Mouse (Mus musculus) retina, embryonic 14.5 days (tissue): ENCODE measurements around the gene Hsp90ab1.

ENCODE experiments used
- DNase-seq: peaks from one replicate; pipeline ENCODE4 v3.0.0-alpha.2; 2015; ENCODE audit warnings: low spot score

Gene Hsp90ab1

GRCm38 (mm10) chr17:45596631-45597396, 23.7 kb upstream of the Hsp90ab1 start:
- DNase-seq = peak; percentile 65

- DNase-seq = no peak
These were observed 22.8 kb upstream of the Hsp90ab1 start for GRCm38 (mm10) chr17:45595736-45596390.

GRCm38 (mm10) chr17:45594881-45595735, 22.0 kb upstream of the Hsp90ab1 start:
- peak; percentile 73 for DNase-seq

- DNase-seq = no peak
These were observed 21.1 kb upstream of the Hsp90ab1 start for GRCm38 (mm10) chr17:45594195-45594594.

GRCm38 (mm10) chr17:45593479-45593878, 20.4 kb upstream of the Hsp90ab1 start:
- DNase-seq = no peak

GRCm38 (mm10) chr17:45592606-45593431, 19.7 kb upstream of the Hsp90ab1 start:
- no peak for DNase-seq

GRCm38 (mm10) chr17:45591701-45592605, 18.9 kb upstream of the Hsp90ab1 start:
- no peak for DNase-seq

GRCm38 (mm10) chr17:45590410-45590809, 17.3 kb upstream of the Hsp90ab1 start:
- no peak for DNase-seq

- no peak for DNase-seq
These were observed 16.8 kb upstream of the Hsp90ab1 start for GRCm38 (mm10) chr17:45589844-45590243.

GRCm38 (mm10) chr17:45589236-45589635, 16.2 kb upstream of the Hsp90ab1 start:
- DNase-seq = no peak

GRCm38 (mm10) chr17:45588370-45588769, 15.3 kb upstream of the Hsp90ab1 start:
- no peak for DNase-seq

GRCm38 (mm10) chr17:45586449-45586837, 13.4 kb upstream of the Hsp90ab1 start:
- DNase-seq = no peak

GRCm38 (mm10) chr17:45585725-45586448, 12.8 kb upstream of the Hsp90ab1 start:
- no peak for DNase-seq

GRCm38 (mm10) chr17:45584939-45585678, 12.0 kb upstream of the Hsp90ab1 start:
- peak; percentile 90 for DNase-seq

- no peak for DNase-seq
These were observed 11.2 kb upstream of the Hsp90ab1 start for GRCm38 (mm10) chr17:45584096-45584896.

- DNase-seq = no peak
These were observed 9.8 kb upstream of the Hsp90ab1 start for GRCm38 (mm10) chr17:45582715-45583355.

GRCm38 (mm10) chr17:45582188-45582587, 9.1 kb upstream of the Hsp90ab1 start:
- DNase-seq = no peak

GRCm38 (mm10) chr17:45581567-45581983, 8.5 kb upstream of the Hsp90ab1 start:
- peak; percentile 92 for DNase-seq
